Mouse (Mus musculus): Measurements from ENCODE around the gene Castor2. TPM values are rescaled to one million over a fixed set of nuclear protein-coding genes. Genes with fewer than 3 reads are reported as not detected.

Gene Castor2
- total and polyA plus RNA-seq, 2 experiments from 2014 or later = 3.9 to 5.2 TPM

- Histone ChIP-seq H3K9me3 (replicated peaks; ENCODE audit: control insufficient read depth, low read length) (no peaks in the 10 kb centered on the region), H3K9ac (replicated peaks; ENCODE audit: low read depth, low read length) (no peak overlapping the region), H3K27me3 (ENCODE audit: control insufficient read depth, insufficient read depth, low read length) (no peaks in the 10 kb centered on the region), H3K4me1 (ENCODE audit: control insufficient read depth, insufficient read depth) (peaks cover 20% of the 10 kb centered on the region), H3K36me3 (replicated peaks; ENCODE audit: control insufficient read depth, insufficient read depth, low read length) (no peaks in the 10 kb centered on the region), H3K4me2 (ENCODE audit: low read depth, low read length) (no peak overlapping the region), H3K27ac (ENCODE audit: low read depth) (peak overlapping the region; percentile 63), H3K4me3 (ENCODE audit: low read depth, low read length) (no peak overlapping the region)
- DNase-seq (ENCODE audit: low spot score) (no peak), ATAC-seq (ENCODE audit: insufficient read depth, low read depth) (no peak)
- no peak for TF ChIP-seq EP300 (IDR thresholded peaks at IDR 0.05; ENCODE audit: low read depth)
- TF ChIP-seq CTCF (IDR thresholded peaks at IDR 0.05; ENCODE audit: low read depth) = no peak
- 54% methylated on average over 10 of the region's 10 CpGs for WGBS
Observed at GRCm38 (mm10) chr5:134119481-134120120, 20.1 kb downstream of the Castor2 start.

DNA sequence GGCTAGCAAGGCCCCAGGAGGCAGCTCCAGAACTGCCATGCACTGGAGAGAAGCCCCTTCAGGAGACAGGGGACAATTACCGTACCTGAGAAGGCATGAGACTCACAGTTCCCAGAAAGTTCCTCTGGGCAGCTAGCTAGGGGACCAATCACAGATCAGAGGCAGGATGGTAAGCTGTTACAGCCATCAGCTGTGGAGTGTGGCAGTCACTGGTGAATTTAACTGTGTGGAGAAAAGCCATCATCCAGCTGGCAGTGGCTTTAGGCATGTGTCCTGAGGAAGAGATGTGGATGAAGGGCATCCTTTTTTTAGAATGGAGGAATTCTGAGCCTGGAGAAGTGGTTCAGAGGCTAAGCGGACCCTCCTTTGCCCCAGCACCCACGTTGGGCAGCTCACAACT lies 20.6 kb downstream of the Castor2 start:
- no peak overlapping the region for H3K4me2 ChIP-seq (ENCODE audit: low read depth, low read length)
- TF ChIP-seq EP300 (IDR thresholded peaks at IDR 0.05; ENCODE audit: low read depth) = no peak
- TF ChIP-seq CTCF (IDR thresholded peaks at IDR 0.05; ENCODE audit: low read depth) = no peak
- no peaks in the 10 kb centered on the region for H3K36me3 ChIP-seq (replicated peaks; ENCODE audit: control insufficient read depth, insufficient read depth, low read length)
- no peak overlapping the region for H3K9ac ChIP-seq (replicated peaks; ENCODE audit: low read depth, low read length)
- 67% methylated on average over 3 of the region's 3 CpGs for WGBS
- no peak for ATAC-seq (ENCODE audit: insufficient read depth, low read depth)
- H3K27ac ChIP-seq (ENCODE audit: low read depth) = peak overlapping the region; percentile 63
- H3K27me3 ChIP-seq (ENCODE audit: control insufficient read depth, insufficient read depth, low read length) = no peaks in the 10 kb centered on the region
- DNase-seq (ENCODE audit: low spot score) = no peak
- H3K4me1 ChIP-seq (ENCODE audit: control insufficient read depth, insufficient read depth) = peaks cover 20% of the 10 kb centered on the region
- no peaks in the 10 kb centered on the region for H3K9me3 ChIP-seq (replicated peaks; ENCODE audit: control insufficient read depth, low read length)
- no peak overlapping the region for H3K4me3 ChIP-seq (ENCODE audit: low read depth, low read length)

- DNase-seq (ENCODE audit: low spot score) (peak; percentile 87), ATAC-seq (ENCODE audit: insufficient read depth, low read depth) (peak; percentile 80)
- Histone ChIP-seq H3K4me2 (ENCODE audit: low read depth, low read length) (peak overlapping the region; percentile 1; the same call in 1 of the 2 replicates), H3K27ac (ENCODE audit: low read depth) (peak overlapping the region; percentile 63), H3K36me3 (replicated peaks; ENCODE audit: control insufficient read depth, insufficient read depth, low read length) (no peaks in the 10 kb centered on the region), H3K27me3 (ENCODE audit: control insufficient read depth, insufficient read depth, low read length) (no peaks in the 10 kb centered on the region), H3K9me3 (replicated peaks; ENCODE audit: control insufficient read depth, low read length) (no peaks in the 10 kb centered on the region), H3K4me1 (ENCODE audit: control insufficient read depth, insufficient read depth) (peaks cover 20% of the 10 kb centered on the region), H3K4me3 (ENCODE audit: low read depth, low read length) (no peak overlapping the region), H3K9ac (replicated peaks; ENCODE audit: low read depth, low read length) (no peak overlapping the region)
- 25% methylated on average over 8 of the region's 9 CpGs for WGBS
- TF ChIP-seq EP300 (IDR thresholded peaks at IDR 0.05; ENCODE audit: low read depth) (peak; percentile 38; the same call in 1 of the 2 replicates), CTCF (IDR thresholded peaks at IDR 0.05; ENCODE audit: low read depth) (no peak)
Observed at GRCm38 (mm10) chr5:134121138-134121892, 21.8 kb downstream of the Castor2 start.

- no peak for DNase-seq (ENCODE audit: low spot score)
Observed at GRCm38 (mm10) chr5:134121893-134122259, 22.4 kb downstream of the Castor2 start.

DNA sequence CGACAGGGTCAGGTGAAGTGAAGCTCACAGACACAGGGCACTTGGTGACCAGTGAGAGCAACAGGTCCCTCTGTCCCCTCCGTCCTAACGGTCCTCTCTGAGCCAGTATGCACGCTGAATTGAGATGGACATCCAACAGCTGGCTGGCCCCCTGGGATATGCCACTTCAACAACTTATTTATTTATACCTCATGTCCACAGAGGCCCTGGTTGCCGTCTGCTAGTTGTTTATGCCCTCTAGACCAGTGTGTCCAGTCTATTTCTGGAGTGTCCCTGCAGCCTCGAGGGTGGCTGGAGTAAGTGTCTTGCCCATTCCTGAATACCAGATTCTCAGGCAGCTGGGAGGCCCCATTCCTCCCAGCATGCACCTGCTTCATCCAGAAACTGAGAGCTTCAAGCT lies 24.3 kb downstream of the Castor2 start:
- Histone ChIP-seq H3K4me2 (ENCODE audit: low read depth, low read length) (no peak overlapping the region), H3K27me3 (ENCODE audit: control insufficient read depth, insufficient read depth, low read length) (no peaks in the 10 kb centered on the region), H3K4me1 (ENCODE audit: control insufficient read depth, insufficient read depth) (peaks cover 20% of the 10 kb centered on the region), H3K36me3 (replicated peaks; ENCODE audit: control insufficient read depth, insufficient read depth, low read length) (peaks cover 6% of the 10 kb centered on the region; the same call in 1 of the 2 replicates), H3K27ac (ENCODE audit: low read depth) (peak overlapping the region; percentile 77), H3K4me3 (ENCODE audit: low read depth, low read length) (no peak overlapping the region), H3K9ac (replicated peaks; ENCODE audit: low read depth, low read length) (no peak overlapping the region), H3K9me3 (replicated peaks; ENCODE audit: control insufficient read depth, low read length) (peaks cover 5% of the 10 kb centered on the region; the same call in 1 of the 2 replicates)
- DNase-seq (ENCODE audit: low spot score) (peak; percentile 70), ATAC-seq (ENCODE audit: insufficient read depth, low read depth) (peak; percentile 78)
- no peak for TF ChIP-seq EP300 (IDR thresholded peaks at IDR 0.05; ENCODE audit: low read depth)
- TF ChIP-seq CTCF (IDR thresholded peaks at IDR 0.05; ENCODE audit: low read depth) = no peak
- WGBS = 36% methylated on average over 6 of the region's 6 CpGs

More at GRCm38 (mm10) chr5:134121893-134122259, 22.4 kb downstream of the Castor2 start:
- Histone ChIP-seq H3K4me3 (ENCODE audit: low read depth, low read length) (no peak overlapping the region), H3K27me3 (ENCODE audit: control insufficient read depth, insufficient read depth, low read length) (no peaks in the 10 kb centered on the region), H3K36me3 (replicated peaks; ENCODE audit: control insufficient read depth, insufficient read depth, low read length) (peaks cover 3% of the 10 kb centered on the region; the same call in 1 of the 2 replicates), H3K9me3 (replicated peaks; ENCODE audit: control insufficient read depth, low read length) (peaks cover 4% of the 10 kb centered on the region; the same call in 1 of the 2 replicates), H3K4me1 (ENCODE audit: control insufficient read depth, insufficient read depth) (peaks cover 20% of the 10 kb centered on the region), H3K9ac (replicated peaks; ENCODE audit: low read depth, low read length) (no peak overlapping the region), H3K27ac (ENCODE audit: low read depth) (peak overlapping the region; percentile 51), H3K4me2 (ENCODE audit: low read depth, low read length) (no peak overlapping the region)
- no peak for ATAC-seq (ENCODE audit: insufficient read depth, low read depth)
- 78% methylated on average over 4 of the region's 4 CpGs for WGBS
- no peak for TF ChIP-seq CTCF (IDR thresholded peaks at IDR 0.05; ENCODE audit: low read depth)
- TF ChIP-seq EP300 (IDR thresholded peaks at IDR 0.05; ENCODE audit: low read depth) = no peak

Data from heart, postnatal 0 days (tissue).